Mouse (Mus musculus): ENCODE measurements around the gene Ssna1. TPM values are rescaled to one million over a fixed set of nuclear protein-coding genes. Genes with fewer than 3 reads are reported as not detected.
A peak's percentile ranks its signal among the peaks of the same experiment; 100 is the strongest.
"Not testable (repeated sequence)": the region's sequence is repeated elsewhere in the genome, so short reads cannot be mapped to it uniquely, and the experiment has no call there.

Gene Ssna1
- polyA plus RNA-seq, 2 experiments: 135 to 267 TPM

DNA sequence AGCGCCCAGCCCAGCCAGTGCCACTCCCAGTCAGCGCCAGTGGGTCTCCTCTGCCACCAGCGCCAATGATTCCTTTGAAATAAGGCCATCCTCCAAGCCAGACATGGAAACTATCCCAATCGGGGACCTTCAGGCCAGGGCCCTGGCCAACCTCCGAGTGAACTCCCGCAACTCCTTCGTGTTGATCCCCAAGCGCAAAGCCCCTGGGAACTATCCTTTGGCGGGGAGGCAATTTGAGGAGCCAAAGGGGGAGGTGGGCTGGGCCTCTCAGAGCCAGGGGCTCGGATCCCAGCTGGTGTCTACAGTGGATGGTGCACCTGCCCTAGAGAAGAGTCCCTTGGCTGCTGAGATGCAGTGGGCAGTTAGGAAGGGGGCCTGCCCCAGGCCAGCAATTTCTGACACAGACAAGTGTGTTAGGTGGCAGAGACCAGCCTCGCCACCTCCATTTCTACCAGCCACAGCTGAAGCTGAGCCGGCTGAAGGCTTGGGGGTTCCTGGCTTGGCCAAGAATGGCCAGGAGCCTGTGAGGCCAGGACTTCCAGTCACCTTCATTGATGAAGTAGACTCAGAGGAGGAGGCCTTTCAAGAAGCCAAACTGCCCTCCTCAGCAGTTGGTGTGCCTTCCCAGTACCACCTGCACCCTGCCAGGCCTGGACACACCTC lies 8.5 kb downstream of the Ssna1 start:
- 17% methylated on average over 12 of the region's 12 CpGs for WGBS
- Histone ChIP-seq H3K4me2 (replicated peaks; ENCODE audit: low read depth, low read length, severe bottlenecking) (peak overlapping the region; percentile 99), H3K9ac (ENCODE audit: low read depth, low read length, severe bottlenecking) (peak overlapping the region; percentile 53), H3K27me3 (ENCODE audit: control insufficient read depth, insufficient read depth, low read length) (peaks cover 13% of the 10 kb centered on the region; the same call in 1 of the 2 replicates), H3K4me3 (replicated peaks; ENCODE audit: low read length) (peak overlapping the region; percentile 77), H3K4me1 (ENCODE audit: control insufficient read depth, insufficient read depth, low read length) (peaks cover 11% of the 10 kb centered on the region), H3K36me3 (ENCODE audit: control insufficient read depth, insufficient read depth, low read length) (peaks cover 3% of the 10 kb centered on the region; the same call in 1 of the 2 replicates), H3K9me3 (ENCODE audit: control insufficient read depth, low read length) (no peaks in the 10 kb centered on the region), H3K27ac (replicated peaks; ENCODE audit: low read depth, low read length) (no peak overlapping the region)
- DNase-seq (ENCODE audit: low spot score) (no peak), ATAC-seq (ENCODE audit: low FRiP score, low read depth) (no peak)
- TF ChIP-seq POLR2A (IDR thresholded peaks at IDR 0.05; ENCODE audit: borderline replicate concordance, extremely low read depth, insufficient read depth, insufficient read length): no peak

GRCm38 (mm10) chr2:25262795-25263622 lies 9.2 kb downstream of the Ssna1 start:
- ATAC-seq (ENCODE audit: low FRiP score, low read depth) (peak; percentile 18; the same call in 1 of the 2 replicates), DNase-seq (ENCODE audit: low spot score) (no peak)
- H3K4me1 ChIP-seq (ENCODE audit: control insufficient read depth, insufficient read depth, low read length): peaks cover 11% of the 10 kb centered on the region
- H3K27ac ChIP-seq (replicated peaks; ENCODE audit: low read depth, low read length): no peak overlapping the region
- no peaks in the 10 kb centered on the region for H3K36me3 ChIP-seq (ENCODE audit: control insufficient read depth, insufficient read depth, low read length)
- no peak for TF ChIP-seq POLR2A (IDR thresholded peaks at IDR 0.05; ENCODE audit: borderline replicate concordance, extremely low read depth, insufficient read depth, insufficient read length)
- H3K4me2 ChIP-seq (replicated peaks; ENCODE audit: low read depth, low read length, severe bottlenecking): peak overlapping the region; percentile 99
- under 1% methylated on average over 63 of the region's 82 CpGs for WGBS
- H3K9me3 ChIP-seq (ENCODE audit: control insufficient read depth, low read length): no peaks in the 10 kb centered on the region
- peaks cover 13% of the 10 kb centered on the region; the same call in 1 of the 2 replicates for H3K27me3 ChIP-seq (ENCODE audit: control insufficient read depth, insufficient read depth, low read length)
- H3K4me3 ChIP-seq (replicated peaks; ENCODE audit: low read length): peak overlapping the region; percentile 77
- peak overlapping the region; percentile 53 for H3K9ac ChIP-seq (ENCODE audit: low read depth, low read length, severe bottlenecking)

DNA sequence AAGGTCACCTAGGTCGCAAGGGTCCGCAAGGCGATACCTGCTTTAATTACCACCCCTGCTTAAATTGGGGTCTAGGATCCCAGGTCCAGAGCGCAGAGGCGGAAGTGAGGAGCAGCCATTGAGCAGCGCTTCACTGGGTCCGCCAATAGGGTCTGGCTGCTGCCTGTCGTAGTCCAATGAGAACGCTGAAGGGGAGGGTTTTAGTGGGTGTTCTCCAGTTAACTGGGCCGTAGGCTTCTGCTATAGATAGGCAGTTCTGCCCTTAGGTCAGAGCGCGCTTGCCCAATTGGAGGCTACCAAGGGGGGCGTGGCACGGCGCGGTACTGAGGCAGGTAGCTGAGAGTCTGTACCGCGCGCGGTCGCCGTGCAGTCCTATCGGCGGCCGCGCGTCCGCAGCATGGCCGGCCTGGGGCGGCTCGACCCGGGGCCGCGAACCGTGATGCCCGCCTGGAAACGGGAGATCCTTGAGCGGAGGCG lies 9.9 kb downstream of the Ssna1 start, which contains the start of gene Tprn:
Tprn (plus strand) TSS at position 328 of the 477 bp plus-strand sequence.
- 1% methylated on average over 28 of the region's 39 CpGs for WGBS
- peak within 1 kb of the TSS; percentile 77 for H3K4me3 ChIP-seq (replicated peaks; ENCODE audit: low read length)
- H3K27ac ChIP-seq (replicated peaks; ENCODE audit: low read depth, low read length): no peak within 1 kb of the TSS
- peak; percentile 100 for ATAC-seq (ENCODE audit: low FRiP score, low read depth)
- H3K36me3 ChIP-seq (ENCODE audit: control insufficient read depth, insufficient read depth, low read length): no peaks in the 10 kb centered on the region
- TF ChIP-seq POLR2A (IDR thresholded peaks at IDR 0.05; ENCODE audit: borderline replicate concordance, extremely low read depth, insufficient read depth, insufficient read length): no peak
- peaks cover 13% of the 10 kb centered on the region; the same call in 1 of the 2 replicates for H3K27me3 ChIP-seq (ENCODE audit: control insufficient read depth, insufficient read depth, low read length)
- H3K4me2 ChIP-seq (replicated peaks; ENCODE audit: low read depth, low read length, severe bottlenecking): peak within 1 kb of the TSS; percentile 99
- peak within 1 kb of the TSS; percentile 53 for H3K9ac ChIP-seq (ENCODE audit: low read depth, low read length, severe bottlenecking)
- no peaks in the 10 kb centered on the region for H3K9me3 ChIP-seq (ENCODE audit: control insufficient read depth, low read length)
- peaks cover 11% of the 10 kb centered on the region for H3K4me1 ChIP-seq (ENCODE audit: control insufficient read depth, insufficient read depth, low read length)
- DNase-seq (ENCODE audit: low spot score): peak; percentile 98

- Histone ChIP-seq H3K27me3 (ENCODE audit: control insufficient read depth, insufficient read depth, low read length) (peaks cover 13% of the 10 kb centered on the region; the same call in 1 of the 2 replicates), H3K4me3 (replicated peaks; ENCODE audit: low read length) (peak overlapping the region; percentile 77), H3K4me1 (ENCODE audit: control insufficient read depth, insufficient read depth, low read length) (peaks cover 11% of the 10 kb centered on the region), H3K36me3 (ENCODE audit: control insufficient read depth, insufficient read depth, low read length) (no peaks in the 10 kb centered on the region), H3K9me3 (ENCODE audit: control insufficient read depth, low read length) (no peaks in the 10 kb centered on the region), H3K27ac (replicated peaks; ENCODE audit: low read depth, low read length) (no peak overlapping the region), H3K9ac (ENCODE audit: low read depth, low read length, severe bottlenecking) (0 out of 2 replicates have a peak overlapping the region, but pooled peaks have one; percentile 18), H3K4me2 (replicated peaks; ENCODE audit: low read depth, low read length, severe bottlenecking) (peak overlapping the region; percentile 99)
- no peak for TF ChIP-seq POLR2A (IDR thresholded peaks at IDR 0.05; ENCODE audit: borderline replicate concordance, extremely low read depth, insufficient read depth, insufficient read length)
- ATAC-seq (ENCODE audit: low FRiP score, low read depth) (peak; percentile 7), DNase-seq (ENCODE audit: low spot score) (no peak)
- 49% methylated on average over 11 of the region's 12 CpGs for WGBS
These were observed 10.4 kb downstream of the Ssna1 start for GRCm38 (mm10) chr2:25261870-25262269.

DNA sequence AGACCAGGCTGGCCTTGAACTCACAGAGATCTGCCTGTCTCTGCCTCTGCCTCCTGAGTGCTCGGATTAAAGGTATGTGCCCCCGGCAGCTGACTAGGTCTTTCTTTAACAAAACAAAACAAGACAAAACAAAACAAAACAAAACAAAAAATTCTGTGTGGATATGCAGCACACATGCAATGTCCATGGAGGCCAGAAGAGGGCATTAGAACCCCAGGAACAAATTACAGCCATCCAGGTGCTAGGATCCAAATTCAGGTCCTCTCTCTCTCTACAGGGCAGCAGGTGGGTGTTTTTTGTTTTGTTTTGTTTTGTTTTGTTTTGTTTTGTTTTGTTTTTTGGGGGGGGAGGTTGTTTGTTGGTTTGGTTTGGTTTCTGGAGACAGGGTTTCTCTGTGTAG lies 13.4 kb downstream of the Ssna1 start:
- DNase-seq (ENCODE audit: low spot score) (no peak), ATAC-seq (ENCODE audit: low FRiP score, low read depth) (no peak)
- 64% methylated on average over 2 of the region's 2 CpGs for WGBS
- Histone ChIP-seq H3K4me2 (replicated peaks; ENCODE audit: low read depth, low read length, severe bottlenecking) (no peak overlapping the region), H3K4me1 (ENCODE audit: control insufficient read depth, insufficient read depth, low read length) (peaks cover 19% of the 10 kb centered on the region), H3K36me3 (ENCODE audit: control insufficient read depth, insufficient read depth, low read length) (no peaks in the 10 kb centered on the region), H3K9me3 (ENCODE audit: control insufficient read depth, low read length) (no peaks in the 10 kb centered on the region), H3K27me3 (ENCODE audit: control insufficient read depth, insufficient read depth, low read length) (peaks cover 10% of the 10 kb centered on the region; the same call in 1 of the 2 replicates), H3K4me3 (replicated peaks; ENCODE audit: low read length) (no peak overlapping the region), H3K9ac (ENCODE audit: low read depth, low read length, severe bottlenecking) (no peak overlapping the region), H3K27ac (replicated peaks; ENCODE audit: low read depth, low read length) (no peak overlapping the region)
- TF ChIP-seq POLR2A (IDR thresholded peaks at IDR 0.05; ENCODE audit: borderline replicate concordance, extremely low read depth, insufficient read depth, insufficient read length): no peak

- not testable (repeated sequence) for DNase-seq (ENCODE audit: low spot score); H3K9me3 ChIP-seq (ENCODE audit: control insufficient read depth, low read length); H3K4me2 ChIP-seq (replicated peaks; ENCODE audit: low read depth, low read length, severe bottlenecking); H3K27me3 ChIP-seq (ENCODE audit: control insufficient read depth, insufficient read depth, low read length); H3K4me3 ChIP-seq (replicated peaks; ENCODE audit: low read length); H3K36me3 ChIP-seq (ENCODE audit: control insufficient read depth, insufficient read depth, low read length); H3K9ac ChIP-seq (ENCODE audit: low read depth, low read length, severe bottlenecking); H3K27ac ChIP-seq (replicated peaks; ENCODE audit: low read depth, low read length); ATAC-seq (ENCODE audit: low FRiP score, low read depth)
- H3K4me1 ChIP-seq (ENCODE audit: control insufficient read depth, insufficient read depth, low read length): peaks cover 10% of the 10 kb centered on the region
- 86% methylated on average over 5 of the region's 5 CpGs for WGBS
These were observed 15.0 kb downstream of the Ssna1 start for GRCm38 (mm10) chr2:25257250-25257649.

GRCm38 (mm10) chr2:25256443-25257109 lies 15.7 kb downstream of the Ssna1 start:
- not testable (repeated sequence) for ATAC-seq (ENCODE audit: low FRiP score, low read depth); H3K27ac ChIP-seq (replicated peaks; ENCODE audit: low read depth, low read length); H3K36me3 ChIP-seq (ENCODE audit: control insufficient read depth, insufficient read depth, low read length); H3K9me3 ChIP-seq (ENCODE audit: control insufficient read depth, low read length); H3K27me3 ChIP-seq (ENCODE audit: control insufficient read depth, insufficient read depth, low read length); DNase-seq (ENCODE audit: low spot score)
- Histone ChIP-seq H3K9ac (ENCODE audit: low read depth, low read length, severe bottlenecking) (peak overlapping the region; percentile 80; the same call in 1 of the 2 replicates), H3K4me3 (replicated peaks; ENCODE audit: low read length) (peak overlapping the region; percentile 99; the same call in 1 of the 2 replicates), H3K4me1 (ENCODE audit: control insufficient read depth, insufficient read depth, low read length) (peaks cover 10% of the 10 kb centered on the region), H3K4me2 (replicated peaks; ENCODE audit: low read depth, low read length, severe bottlenecking) (peak overlapping the region; percentile 95)
- 60% methylated on average over 12 of the region's 12 CpGs for whole genome bisulfite sequencing

Measured in limb, embryonic 14.5 days (tissue).